Mouse (Mus musculus) left cerebral cortex, postnatal 10 days (tissue): ENCODE measurements at regions not wholly inside any gene's neighbourhood (a gene's known extent, or its start where the extent isn't known, plus 50 kb on each side); places are given as distances from the start of the nearest gene placed in this dataset.

Experiments used
- DNase-seq, 2 experiments: peaks; one replicate each; pipeline ENCODE4 v3.0.0; 2021 to 2022; ENCODE audit warnings: low spot score in 2 of 2, mixed read lengths in 1 of 2; ENCODE audit errors: extremely low spot score in 1 of 2
- intact Hi-C: fragments of 180-260 bp; cut with DNase I; formaldehyde crosslinking; loops from one replicate; pipeline ENCODE4 v1.15.1; 2025

DNA sequence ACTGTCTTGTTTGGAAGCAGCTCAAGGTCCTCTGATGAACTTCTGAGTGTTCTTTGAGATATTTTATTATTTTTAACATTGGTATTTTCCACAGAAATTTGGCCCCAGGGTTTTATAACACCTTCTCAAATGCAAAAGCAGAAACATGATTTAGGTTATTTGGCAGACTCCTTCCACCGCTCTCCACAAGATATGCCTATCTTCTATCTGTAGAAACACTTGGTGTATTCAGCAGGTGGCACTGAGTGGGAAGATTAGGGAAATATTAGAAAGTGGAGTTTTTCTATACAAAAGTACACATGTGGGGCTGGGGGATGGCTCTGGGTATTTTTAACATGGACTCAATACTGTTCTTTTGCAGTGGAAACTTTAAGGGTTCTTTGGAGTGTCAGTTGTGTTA is 475.3 kb downstream of the Dach1 start:
- no peak for DNase-seq
- intact Hi-C loops, result no loop called here

DNA sequence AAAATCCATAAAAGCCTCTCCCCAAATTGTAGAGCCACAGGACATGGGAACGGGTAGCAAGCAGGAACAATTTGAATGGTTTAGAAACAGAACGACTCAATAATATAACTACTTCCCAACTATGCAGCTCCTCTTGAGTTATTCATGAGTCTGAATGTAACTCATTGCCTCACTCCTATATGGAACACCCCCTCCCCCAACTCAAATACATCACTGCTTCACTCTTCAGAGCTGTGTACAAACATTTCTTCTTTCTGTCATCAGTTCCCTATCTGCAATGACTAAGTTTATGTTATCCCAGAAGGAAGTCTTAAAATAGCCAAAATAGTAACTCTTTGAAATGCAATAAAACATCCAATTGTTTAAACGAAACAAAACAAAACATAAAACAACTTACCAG is 484.9 kb downstream of the Dach1 start:
- DNase-seq, result no peak
- intact Hi-C loops, result no loop called here

DNA sequence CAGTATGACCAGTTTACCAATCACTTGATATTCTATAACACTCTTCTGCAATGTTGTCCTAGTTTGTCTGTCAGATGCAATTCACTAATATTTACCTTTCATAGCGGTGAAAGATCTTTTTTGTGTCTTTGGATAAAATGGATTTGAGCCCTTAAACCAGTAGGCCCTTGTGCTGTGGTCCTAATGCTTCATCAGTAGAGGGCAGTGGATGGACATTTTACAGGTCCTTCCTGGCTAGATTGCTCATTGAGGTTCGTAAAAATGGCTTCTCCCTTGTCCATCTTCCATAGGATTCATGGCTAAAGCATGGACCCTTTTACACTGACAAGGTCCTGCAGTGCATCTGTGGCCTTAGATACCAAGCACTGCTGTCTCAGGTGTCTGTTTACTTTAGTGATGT is 501.8 kb downstream of the Dach1 start:
- DNase-seq, result no peak
- intact Hi-C loops, result no loop called here

DNA sequence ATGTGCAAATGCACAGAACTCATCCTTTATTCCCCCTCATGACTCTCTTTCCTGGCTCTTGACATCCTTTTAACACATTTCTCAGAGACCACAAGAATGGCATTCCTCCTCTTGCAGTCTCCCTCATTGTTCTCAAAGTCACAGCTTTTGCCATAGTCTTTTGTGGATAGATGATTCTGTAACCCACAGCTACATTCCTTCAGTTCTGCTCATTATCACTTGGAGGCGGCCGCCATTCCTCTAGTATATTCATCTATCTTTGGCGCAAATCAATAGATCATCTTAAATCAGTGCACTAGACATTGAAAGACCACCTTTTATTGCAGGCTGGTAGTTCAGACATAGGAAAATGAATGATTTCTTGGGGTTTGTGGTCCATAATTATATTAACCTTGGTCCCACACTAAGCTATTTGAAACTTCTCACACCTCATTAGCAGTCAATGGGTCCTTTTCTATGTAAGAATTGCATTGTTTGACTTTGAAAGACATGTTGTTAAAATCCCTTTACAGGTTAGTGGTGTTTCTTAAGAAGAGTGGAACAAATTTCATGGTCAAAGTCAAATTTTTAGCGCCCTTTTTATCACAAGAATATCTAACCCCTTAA is 531.3 kb downstream of the Dach1 start:
- intact Hi-C loops, result no loop called here
- DNase-seq, result no peak

DNA sequence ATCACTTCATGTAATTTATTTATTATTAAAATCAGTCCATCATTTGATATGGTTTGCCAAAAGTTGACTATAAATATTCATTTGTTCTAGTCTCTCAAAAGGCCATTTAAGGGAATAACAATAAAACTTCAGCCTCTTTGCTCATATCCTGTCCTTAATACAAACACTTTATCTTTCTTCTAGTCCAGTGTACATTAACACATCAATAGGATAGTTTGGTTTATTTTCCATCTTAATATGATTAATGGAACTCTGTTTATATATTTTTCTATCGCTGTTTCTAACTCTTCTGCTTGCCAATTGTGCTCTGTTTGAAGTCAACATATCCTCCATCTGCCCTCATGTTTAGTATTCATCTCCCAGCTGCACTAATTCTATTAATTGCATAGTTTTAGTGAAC is 558.1 kb downstream of the Dach1 start:
- intact Hi-C loops, result no loop called here
- no peak for DNase-seq

DNA sequence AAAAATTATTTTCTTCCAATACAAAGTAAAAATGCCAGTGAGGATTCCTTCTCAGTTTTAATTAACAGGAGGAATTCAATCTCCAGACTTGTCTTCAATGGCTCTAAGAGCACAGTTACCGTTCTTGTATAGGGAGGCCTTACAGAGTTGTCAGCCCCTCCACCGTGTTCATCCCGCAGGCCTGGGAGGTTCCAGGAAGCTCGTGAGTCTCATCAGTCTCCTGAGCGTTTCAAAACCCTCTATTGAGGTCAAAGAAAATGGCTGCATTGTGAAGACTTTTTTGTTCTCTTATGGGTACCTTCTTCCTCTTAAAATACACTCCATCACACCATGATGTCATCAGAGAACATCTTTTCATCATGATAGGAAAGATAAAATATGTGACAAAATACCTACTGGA is 572.9 kb downstream of the Dach1 start:
- no peak for DNase-seq
- intact Hi-C loops, result no loop called here

DNA sequence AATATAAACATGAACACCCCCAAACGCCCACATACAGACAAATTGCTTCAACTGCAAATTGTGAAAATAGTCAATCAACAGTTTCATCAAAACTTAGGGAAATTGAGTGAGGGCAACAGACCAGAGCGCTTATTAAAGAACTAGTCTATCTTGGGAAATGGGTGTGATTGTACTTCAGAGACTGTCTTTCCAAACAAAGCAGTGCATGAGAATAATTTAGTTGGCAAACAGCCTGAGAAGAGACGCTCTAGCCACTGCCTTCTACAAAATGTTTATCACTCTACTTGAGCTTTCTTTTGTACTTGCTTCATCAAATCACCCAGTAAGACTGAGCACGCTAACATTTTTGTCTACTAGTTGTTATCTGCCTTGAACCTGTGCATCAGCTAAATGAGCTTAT is 581.0 kb downstream of the Dach1 start:
- intact Hi-C loops, result no loop called here
- no peak for DNase-seq

DNA sequence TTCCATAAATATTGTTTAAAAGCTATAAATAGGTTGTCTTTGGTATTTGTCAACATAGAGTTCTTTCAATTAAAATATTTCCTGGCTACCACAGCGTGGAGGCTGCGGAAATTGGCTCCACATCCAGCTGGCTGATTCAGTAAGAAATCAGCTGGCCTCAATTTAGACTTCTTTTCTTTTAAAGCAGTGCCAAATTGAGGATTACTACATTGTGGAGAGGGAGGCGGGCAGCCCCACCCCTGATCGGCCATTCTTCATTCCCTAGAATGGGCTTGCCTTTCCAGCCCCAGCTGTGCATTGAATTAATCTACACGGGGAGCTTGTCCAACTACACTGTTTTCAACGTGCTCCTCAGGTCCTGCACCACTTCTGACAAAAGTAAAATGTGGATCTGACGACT is 581.4 kb downstream of the Dach1 start:
- intact Hi-C loops, result no loop called here

DNA sequence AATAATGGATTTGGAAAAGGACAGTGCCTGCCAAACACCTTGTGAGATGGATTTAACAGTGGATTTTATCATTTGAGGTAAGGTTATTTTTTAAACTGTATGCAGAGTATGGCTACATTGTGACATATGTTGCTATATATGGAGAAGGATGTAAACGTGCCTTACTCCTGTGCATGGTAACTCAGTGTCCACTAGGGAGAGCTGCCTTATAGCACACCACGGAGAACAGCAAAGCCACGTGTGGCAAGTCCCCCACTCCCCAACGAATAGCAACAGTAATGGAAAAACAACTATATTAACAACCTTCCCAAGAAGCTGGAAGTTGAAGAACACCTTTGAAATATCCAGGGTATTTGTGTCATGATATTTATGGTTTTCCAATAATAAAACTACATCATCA is 582.6 kb downstream of the Dach1 start:
- intact Hi-C loops, result no loop called here
- DNase-seq, result no peak

More for the DNA sequence above, 581.4 kb downstream of the Dach1 start:
- DNase-seq, result peak; percentile 39 to 61

DNA sequence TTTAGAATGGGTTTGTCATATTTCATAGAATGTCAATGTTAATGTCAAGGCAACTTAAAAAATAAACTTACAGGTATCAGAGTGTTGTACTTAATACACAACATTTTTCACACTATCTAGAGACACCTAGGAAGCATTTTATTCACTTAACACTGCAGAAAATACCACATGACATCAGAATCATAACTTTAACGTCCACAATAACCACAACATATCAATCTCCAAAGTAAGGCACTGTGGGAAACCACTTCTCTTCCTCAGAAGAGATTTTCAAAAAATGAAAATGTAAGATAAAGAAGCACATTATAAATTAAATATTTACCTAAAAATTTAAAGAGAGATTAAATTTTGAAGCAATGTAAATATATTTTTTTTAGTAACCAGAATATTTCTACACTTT is 599.3 kb downstream of the Dach1 start:
- intact Hi-C loops, result no loop called here
- no peak for DNase-seq

DNA sequence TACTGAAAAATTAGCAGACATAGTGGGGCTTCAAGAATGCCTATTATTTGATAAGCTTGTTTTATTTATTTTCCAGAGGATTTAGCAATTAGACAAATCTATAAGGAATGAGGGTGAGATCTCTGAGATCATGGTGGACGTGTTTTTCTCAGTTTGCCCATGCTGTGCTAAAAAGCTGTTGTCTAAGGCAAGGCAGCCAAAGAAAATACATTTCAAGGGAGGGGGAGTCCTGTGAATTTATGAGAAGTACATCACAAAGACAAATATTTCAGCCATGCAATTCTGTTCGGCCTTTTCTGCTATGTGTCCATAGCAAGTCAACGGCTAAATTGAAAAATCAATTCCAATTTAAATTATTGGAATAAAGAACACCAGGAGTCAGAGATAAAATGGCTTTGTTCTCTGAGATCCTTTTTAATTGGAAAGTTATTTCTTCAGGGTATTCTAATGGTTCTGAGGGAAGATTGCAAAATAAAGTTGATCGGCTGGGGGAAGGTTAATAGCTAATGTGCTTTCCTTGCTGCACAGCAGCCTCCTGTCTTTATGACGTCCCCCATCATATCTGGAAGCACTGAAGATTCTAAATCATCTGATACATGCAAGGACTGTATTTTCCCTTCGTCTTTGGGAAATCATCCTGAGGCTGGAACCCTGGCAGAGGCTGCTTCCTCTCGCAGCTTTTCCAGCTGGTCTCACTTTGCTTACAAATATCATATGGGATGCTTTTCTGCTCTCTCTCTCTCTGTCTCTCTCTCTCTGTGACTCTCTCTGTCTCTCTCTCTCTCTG is 609.3 kb downstream of the Dach1 start:
- intact Hi-C loops, result no loop called here
- no peak for DNase-seq

DNA sequence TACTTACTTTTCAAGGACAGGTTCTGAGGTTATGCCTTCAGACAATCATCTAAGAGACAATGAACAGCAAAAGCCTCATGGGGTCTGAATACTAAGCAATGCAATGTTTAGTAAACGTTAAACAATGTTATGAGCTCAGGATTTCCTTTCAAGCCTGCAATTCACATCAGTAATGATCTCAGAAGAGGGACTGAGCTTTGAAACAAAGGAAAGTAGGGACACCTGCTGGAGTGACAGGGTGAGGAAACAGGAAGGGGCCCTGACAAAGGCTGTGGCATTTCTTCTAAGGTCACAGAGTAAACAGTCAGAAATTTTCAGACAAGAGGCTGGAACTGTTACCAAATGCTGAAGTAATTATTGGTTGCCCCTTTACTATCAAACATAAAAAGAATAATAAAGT is 610.0 kb downstream of the Dach1 start:
- peak in 1 of 2 experiments; percentile 32 for DNase-seq
- intact Hi-C loops, result no loop called here

DNA sequence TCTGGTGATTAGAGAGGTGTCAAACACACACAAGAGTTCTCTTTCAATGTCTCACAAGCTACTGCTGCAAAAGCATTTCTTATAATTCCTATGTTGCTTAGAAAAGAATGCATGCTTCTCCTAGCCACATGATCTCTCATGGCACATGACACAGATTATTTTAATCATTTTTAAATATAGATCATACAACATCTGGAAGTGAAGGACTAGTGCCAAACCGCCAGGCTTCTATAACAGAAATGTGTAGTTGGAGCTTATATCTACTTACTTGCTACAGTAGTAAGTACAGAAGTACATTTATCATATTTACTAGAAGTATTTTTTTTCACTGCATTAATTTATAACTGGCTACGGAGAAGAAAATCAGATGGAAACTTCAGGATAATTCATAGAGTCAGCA is 611.3 kb downstream of the Dach1 start:
- intact Hi-C loops, result no loop called here

DNA sequence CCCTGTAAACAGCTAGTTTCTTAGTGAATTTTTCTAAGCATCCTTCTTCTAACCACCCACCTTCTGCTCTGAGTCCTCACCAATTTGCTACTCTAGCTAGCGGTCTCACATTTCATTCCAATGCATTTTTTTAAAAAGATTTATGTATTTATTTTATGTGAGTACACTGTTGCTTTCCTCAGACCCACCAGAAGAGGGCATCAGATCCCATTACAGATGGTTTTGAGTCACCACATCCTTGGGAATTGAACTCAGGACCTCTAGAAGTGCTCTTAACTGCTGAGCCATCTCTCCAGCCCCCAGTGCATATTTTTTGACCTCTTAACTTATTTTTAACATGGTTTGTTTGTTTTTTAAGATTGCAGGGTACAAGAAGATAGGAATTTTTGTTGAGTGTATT is 611.7 kb downstream of the Dach1 start:
- no peak for DNase-seq

More for the DNA sequence above, 611.3 kb downstream of the Dach1 start:
- no peak for DNase-seq

DNA sequence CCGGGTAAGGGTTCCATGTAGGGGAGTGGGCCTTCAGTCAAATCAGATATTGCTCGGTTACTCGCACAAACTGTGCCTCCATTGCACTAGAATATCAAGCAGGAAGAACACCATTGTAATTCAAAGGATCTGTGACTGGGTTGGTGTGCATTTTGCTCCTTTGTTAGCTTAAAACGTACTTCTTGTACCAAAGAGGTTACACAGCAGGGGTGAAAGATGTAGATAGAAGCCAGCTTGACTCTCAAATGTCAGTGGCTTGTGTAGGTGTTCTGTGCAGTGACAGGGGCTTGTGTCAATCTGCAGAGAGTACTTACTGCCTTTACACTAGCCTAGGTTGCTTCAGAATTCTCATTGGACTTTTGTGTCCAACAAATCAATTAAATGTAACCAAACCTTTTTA is 623.3 kb downstream of the Dach1 start:
- intact Hi-C loops, result no loop called here
- no peak for DNase-seq

More for the DNA sequence above, 611.7 kb downstream of the Dach1 start:
- intact Hi-C loops, result no loop called here

DNA sequence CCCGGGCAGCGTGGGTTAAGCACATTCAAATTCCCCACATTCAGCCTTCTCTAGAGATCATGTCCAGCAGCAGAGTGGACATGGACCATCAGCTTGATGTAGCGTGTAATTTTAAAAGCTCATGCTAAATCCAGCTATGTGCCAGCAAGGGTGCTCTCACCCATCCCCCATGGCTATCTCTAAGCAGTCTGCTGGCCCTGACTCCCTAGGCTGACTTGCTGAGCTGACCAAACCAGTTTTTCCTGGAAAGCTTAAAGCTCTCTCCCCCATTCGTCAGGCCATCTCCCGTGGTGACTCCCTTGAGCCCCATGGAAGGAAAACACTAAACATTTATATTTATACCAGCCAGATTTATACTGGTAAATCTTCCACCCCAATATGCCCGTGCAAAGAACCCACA is 625.3 kb downstream of the Dach1 start:
- DNase-seq, result no peak
- intact Hi-C loops, result no loop called here

DNA sequence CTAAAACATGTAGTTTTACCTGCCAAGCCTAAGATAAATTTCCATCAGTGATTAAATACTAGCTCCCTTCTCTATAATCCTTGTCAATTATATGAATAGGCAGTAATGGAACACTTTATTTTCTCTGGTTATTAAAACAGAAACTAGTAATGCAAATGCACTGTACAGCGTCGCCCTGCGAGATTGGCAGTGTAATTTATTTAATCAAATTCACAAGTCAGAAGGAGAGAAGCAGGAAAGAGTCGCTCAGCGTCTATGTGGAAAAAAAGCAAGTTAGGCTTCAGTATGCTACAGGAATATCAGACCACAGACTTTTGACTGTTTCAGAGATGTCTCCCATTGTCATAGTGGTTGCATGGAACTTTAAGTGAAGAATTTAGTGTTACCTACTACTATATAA is 632.6 kb downstream of the Dach1 start:
- DNase-seq, result no peak
- intact Hi-C loops, result no loop called here

DNA sequence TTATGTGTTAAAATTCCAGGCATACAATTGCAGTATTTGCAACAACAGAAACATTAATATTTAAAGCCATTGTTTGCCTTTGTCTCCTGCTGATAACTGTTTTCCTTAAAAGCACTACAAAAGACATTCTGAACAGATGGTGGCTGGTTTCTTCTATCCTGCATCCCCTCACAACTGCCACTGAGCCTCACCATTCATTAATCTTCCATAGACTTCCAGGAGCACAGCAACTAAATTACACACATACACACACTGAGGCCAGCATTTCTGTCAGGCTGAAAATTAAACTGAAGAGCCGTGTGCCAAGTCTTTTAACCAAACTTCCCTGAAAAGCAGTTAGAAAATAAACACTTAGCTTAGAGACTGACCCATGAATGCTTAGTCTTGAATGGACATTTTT is 658.2 kb downstream of the Dach1 start:
- DNase-seq, result no peak
- intact Hi-C loops, result no loop called here

DNA sequence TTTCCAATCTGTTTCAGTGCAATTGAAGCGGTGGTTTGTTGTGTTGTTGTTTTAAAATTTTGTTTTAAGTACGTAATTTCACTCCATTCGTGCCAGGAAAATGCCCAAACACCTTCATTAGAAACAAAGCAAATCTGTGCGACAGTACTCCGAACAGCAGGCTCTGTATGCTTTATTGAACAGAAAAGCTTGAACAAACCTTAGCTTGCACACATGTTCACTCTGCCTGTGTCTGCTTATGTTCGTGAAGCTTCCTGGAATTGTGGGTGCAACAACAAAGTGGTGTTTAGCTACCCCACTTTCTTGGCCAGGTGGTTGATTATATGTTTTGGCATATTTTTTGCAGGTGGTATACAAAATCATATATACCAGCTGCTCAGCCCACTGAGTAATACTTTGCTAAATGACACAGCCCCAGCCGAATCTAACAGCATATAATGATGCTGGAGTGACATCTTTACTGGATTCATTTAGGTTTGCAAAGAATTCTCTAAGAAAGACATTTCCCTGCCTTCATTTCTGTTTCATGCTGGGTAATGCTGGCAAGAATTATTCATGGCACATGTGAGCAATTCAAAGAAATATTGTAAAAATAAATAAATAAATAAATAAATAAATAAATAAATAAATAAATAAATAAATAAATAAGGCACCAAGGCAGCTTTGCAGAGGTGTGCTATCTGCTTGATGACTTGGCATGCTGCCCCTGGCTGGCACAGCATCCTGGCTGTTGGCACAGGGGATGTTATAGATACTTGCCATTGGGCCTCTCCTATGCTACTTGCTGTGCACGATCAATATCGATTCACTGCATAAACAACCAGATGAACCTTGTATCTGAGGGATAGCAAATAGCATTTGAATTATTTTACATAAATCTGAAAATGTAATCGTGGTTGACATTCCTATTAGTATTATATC is 679.9 kb downstream of the Dach1 start:
- DNase-seq, result peak in 1 of 2 experiments; percentile 22
- intact Hi-C loops, result no loop called here

DNA sequence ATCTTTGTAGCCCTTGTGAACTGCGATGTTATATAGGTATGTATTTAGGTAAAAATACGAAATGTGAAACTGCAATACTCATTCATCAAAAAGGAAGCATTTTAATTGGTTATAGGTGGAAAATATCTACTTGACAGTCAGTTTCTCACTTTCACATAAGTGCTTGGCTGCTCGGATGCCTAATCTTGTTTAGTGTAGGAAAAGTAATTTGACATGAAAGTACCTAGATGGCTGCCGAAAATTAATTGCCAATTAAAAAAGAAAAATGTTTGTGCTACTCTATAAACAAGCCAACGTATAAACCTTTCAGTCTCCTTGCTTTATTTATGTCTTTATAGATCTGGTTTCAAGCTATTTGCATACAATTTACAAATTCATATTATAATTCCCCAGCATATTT is 691.3 kb downstream of the Dach1 start:
- no peak for DNase-seq
- intact Hi-C loops, result no loop called here
